ENCODE assay signal across 13 mouse cellular contexts in genomic region chr17:25410180-25410579, GRCm38 (mm10). TPM values are rescaled to one million over a fixed set of nuclear protein-coding genes. Genes with fewer than 3 reads are reported as not detected.
DNase-seq lines count a peak whose midpoint lies in the region; ATAC-seq and TF ChIP-seq lines count a peak whose summit lies in the region.
"Had no signal": no experiment of that assay in that cellular context is flagged by ENCODE, and none has a peak within 500 bp of the region (broad histone marks: within the 10 kb centered on the region; RNA-seq: fewer than 3 reads in every experiment).

No protein-coding gene starts in this region.

- peaks cover 74% of the 10 kb centered on the region for H3K4me1 ChIP-seq in heart, embryonic 11.5 days (ENCODE audit: control insufficient read depth, insufficient read depth, low read length)
- H3K4me1 ChIP-seq in midbrain, embryonic 10.5 days, result peaks cover 74% of the 10 kb centered on the region
- H3K4me1 ChIP-seq in midbrain, embryonic 11.5 days (ENCODE audit: control insufficient read depth, insufficient read depth, low read length), result peaks cover 34% of the 10 kb centered on the region
- H3K4me1 ChIP-seq in forebrain, embryonic 16.5 days (replicated peaks; ENCODE audit: control insufficient read depth, insufficient read depth, low read length), result peaks cover 52% of the 10 kb centered on the region
- H3K4me1 ChIP-seq in midbrain, postnatal 0 days (ENCODE audit: insufficient read depth, low read length), result peaks cover 26% of the 10 kb centered on the region

- no peaks in the 10 kb centered on the region for H3K9me3 ChIP-seq in heart, embryonic 11.5 days (replicated peaks; ENCODE audit: control insufficient read depth, low read length)
- no peaks in the 10 kb centered on the region for H3K9me3 ChIP-seq in midbrain, embryonic 10.5 days (replicated peaks)
- H3K9me3 ChIP-seq in midbrain, embryonic 11.5 days (ENCODE audit: control insufficient read depth, low read length), result no peaks in the 10 kb centered on the region
- H3K9me3 ChIP-seq in forebrain, embryonic 16.5 days (ENCODE audit: control insufficient read depth, low read length), result no peaks in the 10 kb centered on the region
- H3K9me3 ChIP-seq in midbrain, postnatal 0 days (ENCODE audit: low read length), result no peaks in the 10 kb centered on the region
- H3K9me3 ChIP-seq: lung, embryonic 15.5 days had no signal

- H3K27me3 ChIP-seq in heart, embryonic 11.5 days (ENCODE audit: control insufficient read depth, insufficient read depth, low read length), result no peaks in the 10 kb centered on the region
- 0 out of 2 replicates have a peak, but pooled peaks cover 6% of the 10 kb centered on the region for H3K27me3 ChIP-seq in midbrain, embryonic 10.5 days (ENCODE audit: low read depth, poor library complexity, severe bottlenecking)
- no peaks in the 10 kb centered on the region; the same call in 1 of the 2 replicates for H3K27me3 ChIP-seq in midbrain, embryonic 11.5 days (ENCODE audit: control insufficient read depth, insufficient read depth, low read length)
- H3K27me3 ChIP-seq in forebrain, embryonic 16.5 days (replicated peaks; ENCODE audit: control insufficient read depth, insufficient read depth, low read length), result no peaks in the 10 kb centered on the region
- no peaks in the 10 kb centered on the region for H3K27me3 ChIP-seq in midbrain, postnatal 0 days (ENCODE audit: insufficient read depth, low read length)
- H3K27me3 ChIP-seq: lung, embryonic 15.5 days; Patski had no signal

- H3K4me3 ChIP-seq in heart, embryonic 11.5 days (ENCODE audit: low read depth, low read length), result no peak overlapping the region
- H3K4me3 ChIP-seq in midbrain, embryonic 10.5 days, result no peak overlapping the region
- H3K4me3 ChIP-seq in midbrain, embryonic 11.5 days (ENCODE audit: low read depth, low read length), result no peak overlapping the region
- H3K4me3 ChIP-seq in forebrain, embryonic 16.5 days (replicated peaks; ENCODE audit: low read length), result no peak overlapping the region
- H3K4me3 ChIP-seq in midbrain, postnatal 0 days (ENCODE audit: low read depth, low read length), result no peak overlapping the region
- H3K4me3 ChIP-seq: lung, embryonic 15.5 days had no signal

- H3K27ac ChIP-seq in heart, embryonic 11.5 days (ENCODE audit: low read depth, low read length), result peak overlapping the region; percentile 82
- H3K27ac ChIP-seq in midbrain, embryonic 10.5 days (replicated peaks), result 0 out of 2 replicates have a peak overlapping the region, but pooled peaks have one; percentile 52
- no peak overlapping the region for H3K27ac ChIP-seq in midbrain, embryonic 11.5 days (ENCODE audit: low read depth, low read length)
- H3K27ac ChIP-seq in forebrain, embryonic 16.5 days (ENCODE audit: low read length), result peak overlapping the region; percentile 23; the same call in 1 of the 2 replicates
- 0 out of 2 replicates have a peak overlapping the region, but pooled peaks have one; percentile 43 for H3K27ac ChIP-seq in midbrain, postnatal 0 days (ENCODE audit: low read depth, low read length)
- H3K27ac ChIP-seq: lung, embryonic 15.5 days had no signal

- H3K9ac ChIP-seq in heart, embryonic 11.5 days (ENCODE audit: low read depth, low read length), result peak overlapping the region; percentile 52
- H3K9ac ChIP-seq in midbrain, embryonic 11.5 days (ENCODE audit: low read length), result no peak overlapping the region
- no peak overlapping the region for H3K9ac ChIP-seq in forebrain, embryonic 16.5 days (replicated peaks; ENCODE audit: low read depth, low read length)
- H3K9ac ChIP-seq in midbrain, postnatal 0 days (replicated peaks; ENCODE audit: low read length, poor library complexity, severe bottlenecking), result no peak overlapping the region
- H3K9ac ChIP-seq: lung, embryonic 15.5 days had no signal

- TF ChIP-seq CTCF in midbrain, postnatal 0 days (IDR thresholded peaks at IDR 0.05), result no peak

- H3K4me2 ChIP-seq in heart, embryonic 11.5 days, result peak overlapping the region; percentile 31
- no peak overlapping the region for H3K4me2 ChIP-seq in midbrain, embryonic 11.5 days
- H3K4me2 ChIP-seq in forebrain, embryonic 16.5 days (ENCODE audit: low read length), result no peak overlapping the region
- H3K4me2 ChIP-seq in midbrain, postnatal 0 days (ENCODE audit: low read depth, low read length, poor library complexity, severe bottlenecking), result no peak overlapping the region
- H3K4me2 ChIP-seq: lung, embryonic 15.5 days had no signal

- no peaks in the 10 kb centered on the region for H3K36me3 ChIP-seq in heart, embryonic 11.5 days (ENCODE audit: control insufficient read depth, insufficient read depth, low read length)
- H3K36me3 ChIP-seq in midbrain, embryonic 10.5 days, result no peaks in the 10 kb centered on the region
- H3K36me3 ChIP-seq in midbrain, embryonic 11.5 days (ENCODE audit: control insufficient read depth, insufficient read depth, low read length), result no peaks in the 10 kb centered on the region
- no peaks in the 10 kb centered on the region for H3K36me3 ChIP-seq in forebrain, embryonic 16.5 days (ENCODE audit: control insufficient read depth, insufficient read depth)
- no peaks in the 10 kb centered on the region for H3K36me3 ChIP-seq in midbrain, postnatal 0 days (ENCODE audit: insufficient read depth, low read length)
- H3K36me3 ChIP-seq: lung, embryonic 15.5 days had no signal

- 25% methylated on average over 6 of the region's 6 CpGs for WGBS in heart, embryonic 11.5 days (ENCODE audit: insufficient replicate concordance)
- 82% methylated on average over 6 of the region's 6 CpGs for WGBS in midbrain, embryonic 10.5 days
- 87% methylated on average over 6 of the region's 6 CpGs for WGBS in midbrain, embryonic 11.5 days
- WGBS in forebrain, embryonic 16.5 days, result 77% methylated on average over 6 of the region's 6 CpGs
- 79% methylated on average over 6 of the region's 6 CpGs for WGBS in midbrain, postnatal 0 days

- peak; percentile 24; the same call in 1 of the 2 replicates for ATAC-seq in heart, embryonic 11.5 days (replicated peaks; ENCODE audit: insufficient number of reproducible peaks, low FRiP score, low TSS enrichment)
- no peak for ATAC-seq in midbrain, embryonic 11.5 days (ENCODE audit: low FRiP score)
- no peak for ATAC-seq in forebrain, embryonic 16.5 days
- ATAC-seq in midbrain, postnatal 0 days (ENCODE audit: low FRiP score), result no peak
- ATAC-seq in inflammation-experienced regulatory T-cells, adult 6 months, result no peak
- ATAC-seq: Patski had no signal

- DNase-seq in heart, adult 18-20 months, result no peak
- no peak for DNase-seq in midbrain, embryonic 10.5 days (ENCODE audit: low spot score)
- no peak for DNase-seq in midbrain, embryonic 11.5 days (ENCODE audit: low spot score, missing footprints)
- no peak for DNase-seq in midbrain, postnatal 0 days (ENCODE audit: low spot score)
- no peak for DNase-seq in cerebellum, adult 18-20 months
- DNase-seq: cerebellum, adult 9-11 months; kidney, adult 9 months had no signal

RNA-seq across cellular contexts. Expression of gene Cacna1h, which starts 23.4 kb away (rescaled TPM):
- 10.3 and 10.6 TPM in 2 replicates for polyA plus RNA-seq in heart, embryonic 11.5 days (2014; fragmentation: Nextera tagmentation; extraction: Ambion mirVana)
- 1 to 10 TPM; 6.1 to 6.7 TPM for total RNA-seq in heart, adult 18-20 months (2021)
- 2.1 and 3.6 TPM in 2 replicates for polyA plus RNA-seq in midbrain, embryonic 10.5 days (2016; fragmentation: Nextera tagmentation; extraction: Ambion mirVana)
- 3.5 and 4.3 TPM in 2 replicates for polyA plus RNA-seq in midbrain, embryonic 11.5 days (2014; fragmentation: Nextera tagmentation; extraction: Ambion mirVana)
- polyA plus RNA-seq in forebrain, embryonic 16.5 days (2015; fragmentation: Nextera tagmentation; extraction: Ambion mirVana), result 12.4 and 14.7 TPM in 2 replicates
- total RNA-seq in midbrain, postnatal 0 days (2014; rRNA removed), result 117 and 164 TPM in 2 replicates
- 7.6 and 9.5 TPM in 2 replicates for polyA plus RNA-seq in midbrain, postnatal 0 days (2015; fragmentation: Nextera tagmentation; extraction: Ambion mirVana)
- polyA plus RNA-seq in inflammation-experienced regulatory T-cells, adult 6 months (2017; shearing (Covaris generic)), result not detected

RNA-seq across cellular contexts. Expression of gene Tpsg1, which starts 41.1 kb away (rescaled TPM):
- polyA plus RNA-seq in heart, embryonic 11.5 days (2014; fragmentation: Nextera tagmentation; extraction: Ambion mirVana), result 0.69 and 1.6 TPM in 2 replicates
- not detected for total RNA-seq in heart, adult 18-20 months (2021)
- not detected in 2 replicates for polyA plus RNA-seq in midbrain, embryonic 10.5 days (2016; fragmentation: Nextera tagmentation; extraction: Ambion mirVana)
- not detected in 2 replicates for polyA plus RNA-seq in midbrain, embryonic 11.5 days (2014; fragmentation: Nextera tagmentation; extraction: Ambion mirVana)
- 0.36 TPM in 1 of 2 replicates, not detected in the other for polyA plus RNA-seq in forebrain, embryonic 16.5 days (2015; fragmentation: Nextera tagmentation; extraction: Ambion mirVana)
- total RNA-seq in midbrain, postnatal 0 days (2014; rRNA removed), result not detected in 2 replicates
- polyA plus RNA-seq in midbrain, postnatal 0 days (2015; fragmentation: Nextera tagmentation; extraction: Ambion mirVana), result 1.0 and 1.2 TPM in 2 replicates
- not detected for polyA plus RNA-seq in inflammation-experienced regulatory T-cells, adult 6 months (2017; shearing (Covaris generic))
- total RNA-seq: left cerebral cortex, postnatal 4 days had no signal
- polyA plus RNA-seq: Patski had no signal

RNA-seq across cellular contexts. Expression of gene Tpsb2, which starts 44.1 kb away (rescaled TPM):
- polyA plus RNA-seq in heart, embryonic 11.5 days (2014; fragmentation: Nextera tagmentation; extraction: Ambion mirVana), result not detected in 2 replicates
- total RNA-seq in heart, adult 18-20 months (2021), result 1 to 10 TPM; 2.0 to 2.6 TPM
- polyA plus RNA-seq in midbrain, embryonic 10.5 days (2016; fragmentation: Nextera tagmentation; extraction: Ambion mirVana), result not detected in 2 replicates
- polyA plus RNA-seq in midbrain, embryonic 11.5 days (2014; fragmentation: Nextera tagmentation; extraction: Ambion mirVana), result not detected in 2 replicates
- polyA plus RNA-seq in forebrain, embryonic 16.5 days (2015; fragmentation: Nextera tagmentation; extraction: Ambion mirVana), result 0.39 TPM in 1 of 2 replicates, not detected in the other
- 0.28 and 1.8 TPM in 2 replicates for total RNA-seq in midbrain, postnatal 0 days (2014; rRNA removed)
- 0.60 and 1.0 TPM in 2 replicates for polyA plus RNA-seq in midbrain, postnatal 0 days (2015; fragmentation: Nextera tagmentation; extraction: Ambion mirVana)
- not detected for polyA plus RNA-seq in inflammation-experienced regulatory T-cells, adult 6 months (2017; shearing (Covaris generic))
- polyA plus RNA-seq: Patski had no signal

RNA-seq across cellular contexts. Expression of gene Tekt4, which starts 44.2 kb away (rescaled TPM):
- 0.97 and 1.2 TPM in 2 replicates for polyA plus RNA-seq in heart, embryonic 11.5 days (2014; fragmentation: Nextera tagmentation; extraction: Ambion mirVana)
- total RNA-seq in heart, adult 18-20 months (2021), result under 1 TPM in 1 of 2 experiments, not detected in 1; 0.67 TPM
- polyA plus RNA-seq in midbrain, embryonic 10.5 days (2016; fragmentation: Nextera tagmentation; extraction: Ambion mirVana), result 0.17 and 0.38 TPM in 2 replicates
- polyA plus RNA-seq in midbrain, embryonic 11.5 days (2014; fragmentation: Nextera tagmentation; extraction: Ambion mirVana), result 0.12 TPM in 1 of 2 replicates, not detected in the other
- 0.80 and 0.88 TPM in 2 replicates for polyA plus RNA-seq in forebrain, embryonic 16.5 days (2015; fragmentation: Nextera tagmentation; extraction: Ambion mirVana)
- 1.9 and 5.2 TPM in 2 replicates for total RNA-seq in midbrain, postnatal 0 days (2014; rRNA removed)
- 2.1 and 2.3 TPM in 2 replicates for polyA plus RNA-seq in midbrain, postnatal 0 days (2015; fragmentation: Nextera tagmentation; extraction: Ambion mirVana)
- polyA plus RNA-seq in inflammation-experienced regulatory T-cells, adult 6 months (2017; shearing (Covaris generic)), result not detected
- polyA plus RNA-seq: Patski had no signal
